Mouse (Mus musculus) kidney, postnatal 10 days (tissue): ENCODE data around the gene Agap2.

Experiments used
- DNase-seq: peaks from one replicate; pipeline ENCODE4 v3.0.0; 2021; ENCODE audit warnings: mixed read lengths

Agap2 gene

GRCm38 (mm10) chr10:127107563-127108261 lies 32.6 kb downstream of the Agap2 start:
- no peak for DNase-seq

GRCm38 (mm10) chr10:127108262-127108583 lies 33.1 kb downstream of the Agap2 start:
- no peak for DNase-seq

- no peak for DNase-seq
Observed at GRCm38 (mm10) chr10:127111001-127111887, 36.2 kb downstream of the Agap2 start.

- no peak for DNase-seq
Observed at GRCm38 (mm10) chr10:127114408-127114807, 39.3 kb downstream of the Agap2 start.

- DNase-seq: no peak
Observed at GRCm38 (mm10) chr10:127115068-127115467, 40.0 kb downstream of the Agap2 start.

- DNase-seq: no peak
Observed at GRCm38 (mm10) chr10:127118470-127118869, 43.4 kb downstream of the Agap2 start.

- no peak for DNase-seq
Observed at GRCm38 (mm10) chr10:127119229-127119628, 44.1 kb downstream of the Agap2 start.

- no peak for DNase-seq
Observed at GRCm38 (mm10) chr10:127120301-127121065, 45.4 kb downstream of the Agap2 start.

GRCm38 (mm10) chr10:127121066-127121477 lies 46.0 kb downstream of the Agap2 start, which contains the start of gene Os9:
TSS of gene Os9 (minus strand) at chr10:127121131.
- peak; percentile 97 for DNase-seq

- DNase-seq: no peak
Observed at GRCm38 (mm10) chr10:127122018-127122417, 46.9 kb downstream of the Agap2 start.

- peak; percentile 50 for DNase-seq
Observed at GRCm38 (mm10) chr10:127122784-127123435, 47.8 kb downstream of the Agap2 start.

- peak; percentile 81 for DNase-seq
Observed at GRCm38 (mm10) chr10:127123436-127123805, 48.3 kb downstream of the Agap2 start.

- DNase-seq: peak; percentile 52
Observed at GRCm38 (mm10) chr10:127125210-127126001, 50.3 kb downstream of the Agap2 start.

- DNase-seq: no peak
Observed at GRCm38 (mm10) chr10:127126579-127126978, 51.5 kb downstream of the Agap2 start.

- no peak for DNase-seq
Observed at GRCm38 (mm10) chr10:127127711-127128279, 52.7 kb downstream of the Agap2 start.

GRCm38 (mm10) chr10:127129431-127129830 lies 54.3 kb downstream of the Agap2 start:
- DNase-seq: no peak

GRCm38 (mm10) chr10:127132469-127132868 lies 57.4 kb downstream of the Agap2 start:
- no peak for DNase-seq

- peak; percentile 39 for DNase-seq
Observed at GRCm38 (mm10) chr10:127134394-127135035, 59.4 kb downstream of the Agap2 start.

GRCm38 (mm10) chr10:127135118-127135836 lies 60.2 kb downstream of the Agap2 start:
- no peak for DNase-seq

GRCm38 (mm10) chr10:127136510-127136909 lies 61.4 kb downstream of the Agap2 start:
- no peak for DNase-seq
